Comparison of ENCODE assay signal across 11 mouse cellular contexts in the genomic region with DNA sequence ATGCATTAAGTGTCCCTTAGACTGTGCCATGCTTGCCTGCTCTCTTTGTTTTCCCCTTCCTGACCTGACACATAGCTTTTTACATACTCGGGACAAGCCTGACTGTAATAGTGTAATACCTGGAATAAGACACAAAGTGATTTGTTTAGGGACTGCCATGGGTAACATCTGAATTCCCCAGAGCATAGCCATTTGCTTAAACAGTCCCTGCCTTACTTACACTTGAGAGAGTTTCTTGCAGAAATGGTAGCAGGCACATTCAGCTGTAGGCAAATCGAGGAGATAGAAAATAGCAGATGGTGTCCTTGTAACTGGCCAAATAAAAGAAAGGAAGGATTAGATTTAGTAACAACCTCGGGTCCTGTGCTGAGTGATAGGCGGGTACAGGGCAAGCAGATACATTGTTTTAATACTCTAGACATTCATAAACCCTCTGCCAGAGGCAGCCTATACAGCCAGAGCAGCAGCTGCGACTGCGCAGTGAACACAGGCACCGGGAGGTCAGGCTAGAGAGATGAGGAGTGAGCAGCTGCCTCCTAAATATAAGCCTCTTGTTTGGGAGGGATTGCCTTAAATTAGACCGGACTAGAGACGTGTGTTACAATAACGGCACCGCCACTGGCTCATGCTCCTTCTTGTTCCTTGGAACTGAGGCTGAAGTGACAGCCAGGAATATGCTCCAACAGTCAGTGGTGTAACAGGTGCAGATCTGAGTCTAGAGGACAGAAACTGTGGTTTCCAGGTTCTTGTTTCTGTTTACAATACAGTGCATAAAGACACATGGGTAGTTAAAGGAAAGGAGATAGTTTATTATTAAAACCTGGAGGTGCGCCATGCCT. TPM values are rescaled to one million over a fixed set of nuclear protein-coding genes. Genes with fewer than 3 reads are reported as not detected.
A peak's percentile ranks its signal among the peaks of the same experiment; 100 is the strongest.
DNase-seq lines count a peak whose midpoint lies in the region; ATAC-seq and TF ChIP-seq lines count a peak whose summit lies in the region.
"Had no signal": no experiment of that assay in that cellular context is flagged by ENCODE, and none has a peak within 500 bp of the region (broad histone marks: within the 10 kb centered on the region; RNA-seq: fewer than 3 reads in every experiment).

No protein-coding gene starts in this region.

- H3K27ac ChIP-seq in heart, adult 2 months: peak overlapping the region; percentile 26
- no peak overlapping the region for H3K27ac ChIP-seq in lung, postnatal 0 days (ENCODE audit: low read length)
- H3K27ac ChIP-seq: stomach, embryonic 15.5 days had no signal

- DNase-seq in heart, adult 2 months: peak; percentile 22
- no peak for DNase-seq in heart, postnatal 4 days
- DNase-seq in brain, embryonic 14.5 days (ENCODE audit: low read depth): peak; percentile 85
- DNase-seq in gastrocnemius, postnatal 10 days: peak; percentile 18
- DNase-seq in layer of hippocampus, adult 8-10 months (ENCODE audit: low spot score in 2 of 2): no peak
- DNase-seq in lung, postnatal 0 days (ENCODE audit: low spot score): no peak
- DNase-seq in layer of hippocampus, adult 18-20 months (ENCODE audit: low spot score in 2 of 2): no peak
- DNase-seq: heart, postnatal 10 days; kidney, postnatal 10 days had no signal

- 52% methylated on average over 12 of the region's 12 CpGs for WGBS in heart, adult 2 months
- 77% methylated on average over 12 of the region's 12 CpGs for WGBS in lung, postnatal 0 days

- peaks cover 3% of the 10 kb centered on the region for H3K4me1 ChIP-seq in heart, adult 2 months (ENCODE audit: control insufficient read depth, insufficient read depth, low read length)
- H3K4me1 ChIP-seq in lung, postnatal 0 days (ENCODE audit: insufficient read depth, low read depth, low read length): no peaks in the 10 kb centered on the region
- H3K4me1 ChIP-seq: stomach, embryonic 15.5 days had no signal

- no peak overlapping the region for H3K9ac ChIP-seq in heart, adult 2 months (ENCODE audit: low read depth, low read length)
- H3K9ac ChIP-seq in lung, postnatal 0 days (replicated peaks; ENCODE audit: low read depth): no peak overlapping the region
- H3K9ac ChIP-seq: stomach, embryonic 15.5 days had no signal

- no peak for TF ChIP-seq POLR2A in heart, adult 2 months (IDR thresholded peaks at IDR 0.05; ENCODE audit: insufficient read depth, low read depth, low read length)
- no peak for TF ChIP-seq POLR2A in brain, embryonic 14.5 days (IDR thresholded peaks at IDR 0.05; ENCODE audit: borderline replicate concordance, extremely low read depth, insufficient read depth, insufficient read length, poor library complexity, severe bottlenecking)
- TF ChIP-seq POLR2A in myocyte (IDR thresholded peaks at IDR 0.05; ENCODE audit: insufficient read length, low read depth): no peak

- intact Hi-C loops in heart, adult 2 months (cut with DNase I): no loop called here

- peak overlapping the region; percentile 34 for H3K4me2 ChIP-seq in myocyte (ENCODE audit: low read depth)
- H3K4me2 ChIP-seq in lung, postnatal 0 days (replicated peaks; ENCODE audit: low read depth, low read length): no peak overlapping the region
- H3K4me2 ChIP-seq: stomach, embryonic 15.5 days had no signal

- no peak for TF ChIP-seq CTCF in heart, adult 2 months (IDR thresholded peaks at IDR 0.05)
- no peak for TF ChIP-seq CTCF in brain, embryonic 14.5 days (IDR thresholded peaks at IDR 0.05; ENCODE audit: borderline replicate concordance, extremely low read depth, insufficient read depth, insufficient read length)
- no peak for TF ChIP-seq CTCF in lung, postnatal 0 days (IDR thresholded peaks at IDR 0.05)

- no peaks in the 10 kb centered on the region for H3K27me3 ChIP-seq in heart, adult 2 months (ENCODE audit: control insufficient read depth, insufficient read depth, low read length)
- H3K27me3 ChIP-seq in myocyte (ENCODE audit: control insufficient read depth, insufficient read depth, insufficient read length): no peaks in the 10 kb centered on the region
- no peaks in the 10 kb centered on the region for H3K27me3 ChIP-seq in lung, postnatal 0 days (replicated peaks; ENCODE audit: insufficient read depth, low read length)
- H3K27me3 ChIP-seq: stomach, embryonic 15.5 days had no signal

- no peaks in the 10 kb centered on the region for H3K36me3 ChIP-seq in heart, adult 2 months (ENCODE audit: control insufficient read depth, insufficient read depth, low read length)
- no peaks in the 10 kb centered on the region for H3K36me3 ChIP-seq in myocyte (ENCODE audit: control insufficient read depth, insufficient read depth)
- no peaks in the 10 kb centered on the region for H3K36me3 ChIP-seq in lung, postnatal 0 days (ENCODE audit: insufficient read depth, low read length)
- H3K36me3 ChIP-seq: stomach, embryonic 15.5 days had no signal

- H3K9me3 ChIP-seq in lung, postnatal 0 days (ENCODE audit: low read length): no peaks in the 10 kb centered on the region
- H3K9me3 ChIP-seq: stomach, embryonic 15.5 days had no signal

- ATAC-seq in lung, postnatal 0 days: no peak

- H3K79me2 ChIP-seq in heart, adult 2 months (replicated peaks; ENCODE audit: control insufficient read depth, insufficient read depth, low read length): no peaks in the 10 kb centered on the region
- no peaks in the 10 kb centered on the region for H3K79me2 ChIP-seq in myocyte (ENCODE audit: control insufficient read depth, insufficient read depth)

- H3ac ChIP-seq in myocyte (ENCODE audit: control insufficient read depth, insufficient read length): no peak overlapping the region

- no peak overlapping the region for H3K4me3 ChIP-seq in heart, adult 2 months
- H3K4me3 ChIP-seq in myocyte: no peak overlapping the region
- H3K4me3 ChIP-seq in lung, postnatal 0 days (ENCODE audit: low read depth, low read length): no peak overlapping the region
- H3K4me3 ChIP-seq: stomach, embryonic 15.5 days had no signal

- TF ChIP-seq EP300 in heart, adult 2 months (IDR thresholded peaks at IDR 0.05; ENCODE audit: insufficient read depth, low read depth, low read length): no peak
- no peak for TF ChIP-seq EP300 in lung, postnatal 0 days (IDR thresholded peaks at IDR 0.05)

TF ChIP-seq in myocyte, 11 proteins besides CTCF, POLR2A, EP300 and RAD21:
- peak in 2 of 3 experiments; percentile 50 to 85 for TF ChIP-seq MYOG (IDR thresholded peaks at IDR 0.05; ENCODE audit: control insufficient read depth in 1 of 3, insufficient read depth in 1 of 3, insufficient read length in 2 of 3, low read depth in 2 of 3)
- no peak for TF ChIP-seq TCF3 (IDR thresholded peaks at IDR 0.05; ENCODE audit: insufficient read length, low read depth)
- TF ChIP-seq MYOD1 (IDR thresholded peaks at IDR 0.05; ENCODE audit: control insufficient read depth in 1 of 3, insufficient read length in 2 of 3, low read depth in 2 of 3): peak in 2 of 3 experiments; percentile 12 to 65
- no peak for TF ChIP-seq POLR2AphosphoS2 (IDR thresholded peaks at IDR 0.05; ENCODE audit: insufficient read length, low read depth)
- TF ChIP-seq CEBPB (IDR thresholded peaks at IDR 0.05; ENCODE audit: insufficient read depth, poor library complexity, severe bottlenecking): no peak
- no peak for TF ChIP-seq SRF (IDR thresholded peaks at IDR 0.05; ENCODE audit: control insufficient read depth, insufficient read length, low read depth)
TF ChIP-seq in myocyte: peak in this region for 2.

RNA-seq across cellular contexts. Expression of gene Vwa3b, which starts 55.2 kb away (rescaled TPM):
- 1 to 10 TPM in 1 of 2 experiments, under 1 TPM in 1; 0.13 to 1.0 TPM for total RNA-seq in heart, adult 2 months (2021)
- polyA plus RNA-seq in heart, adult 2 months (2012; rRNA removed): 0.35 and 0.43 TPM in 2 replicates
- total RNA-seq in heart, postnatal 4 days (2021): under 1 TPM in 1 of 2 experiments, not detected in 1; 0.41 TPM
- 0.49 and 1.0 TPM in 2 replicates for polyA plus RNA-seq in brain, embryonic 14.5 days (2012; rRNA removed)
- 10 to 100 TPM; 38.7 to 43.0 TPM for total RNA-seq in gastrocnemius, postnatal 10 days (2021)
- not detected for polyA plus RNA-seq in myocyte (2012; fragmentation: generic; extraction: Trizol)
- 10 to 100 TPM; 14.7 to 18.5 (median 17.7) TPM for total RNA-seq in layer of hippocampus, adult 8-10 months (2022)
- 1.4 and 2.3 TPM in 2 replicates for polyA plus RNA-seq in lung, postnatal 0 days (2015; fragmentation: Nextera tagmentation; extraction: Ambion mirVana)
- total RNA-seq in layer of hippocampus, adult 18-20 months (2021): 10 to 100 TPM; 21.2 to 22.6 TPM

Comparison
In these comparisons a context has a peak if more than half of its experiments do, and no peak if none do; other contexts are left out.
1. DNase-seq: peak in heart, adult 2 months (2 of 2), brain, embryonic 14.5 days (single experiment) and gastrocnemius, postnatal 10 days (single experiment); none in heart, postnatal 4 days (single experiment), layer of hippocampus, adult 8-10 months (0 of 2), lung, postnatal 0 days (single experiment) and layer of hippocampus, adult 18-20 months (0 of 2).
2. RNA of gene Vwa3b, which starts 55.2 kb away (total RNA-seq): 38.7 to 43.0 TPM in gastrocnemius, postnatal 10 days, 21.2 to 22.6 TPM in layer of hippocampus, adult 18-20 months and 14.7 to 18.5 TPM in layer of hippocampus, adult 8-10 months; 0.13 to 1.0 TPM in heart, adult 2 months and 0.41 TPM in heart, postnatal 4 days; every median in the first group is over 4 times any median in the second.